Mouse (Mus musculus) intestine, embryonic 14.5 days (tissue): ENCODE measurements at regions not wholly inside any gene's neighbourhood (a gene's known extent, or its start where the extent isn't known, plus 50 kb on each side); places are given as distances from the start of the nearest gene placed in this dataset.

Source experiments
- ATAC-seq: fragments of 200-750 bp; cut with Nextera tagmentation; replicated peaks from 2 replicates; pipeline ENCODE4 v1.8.0; 2017; ENCODE audit warnings: low read depth, moderate number of reproducible peaks, moderate TSS enrichment, moderate library complexity; ENCODE audit not compliant: low FRiP score, low TSS enrichment
- DNase-seq: peaks from one replicate; pipeline ENCODE4 v3.0.0-alpha.2; 2018; ENCODE audit warnings: low spot score
- H3K27ac ChIP-seq: fragments of 300-500 bp; sonication (generic); 2 replicates; pipeline ENCODE4 v1.5.1; 2014; ENCODE audit warnings: low read depth, mild to moderate bottlenecking, control low read depth
- H3K27me3 ChIP-seq: fragments of 300-500 bp; sonication (generic); replicated peaks from 2 replicates; pipeline ENCODE4 v1.6.1; 2014; ENCODE audit warnings: low read length, control low read depth; ENCODE audit not compliant: control insufficient read depth, insufficient read depth
- H3K36me3 ChIP-seq: fragments of 300-500 bp; sonication (generic); 2 replicates; pipeline ENCODE4 v1.6.1; 2014; ENCODE audit warnings: low read length, control low read depth; ENCODE audit not compliant: control insufficient read depth, insufficient read depth
- H3K4me1 ChIP-seq: fragments of 300-500 bp; sonication (generic); replicated peaks from 2 replicates; pipeline ENCODE4 v1.6.1; 2014; ENCODE audit warnings: low read length, control low read depth, mixed read lengths; ENCODE audit not compliant: control insufficient read depth, insufficient read depth
- H3K4me2 ChIP-seq: fragments of 300-500 bp; sonication (generic); 2 replicates; pipeline ENCODE4 v1.6.1; 2014; ENCODE audit warnings: low read length
- H3K4me3 ChIP-seq: fragments of 300-500 bp; sonication (generic); 2 replicates; pipeline ENCODE4 v1.5.1; 2014; ENCODE audit warnings: low read depth, low read length, control low read depth, mixed read lengths
- H3K9ac ChIP-seq: fragments of 300-500 bp; sonication (generic); 2 replicates; pipeline ENCODE4 v1.6.1; 2014; ENCODE audit warnings: mild to moderate bottlenecking, low read length
- H3K9me3 ChIP-seq: fragments of 300-500 bp; sonication (generic); 2 replicates; pipeline ENCODE4 v1.6.1; 2016; ENCODE audit warnings: low read length, control low read depth; ENCODE audit not compliant: control insufficient read depth
- WGBS: fragments of 180-500 bp; shearing (Covaris S2); extraction: QIAGEN DNeasy Blood & Tissue Kit; methylation state at CpG from one replicate; pipeline ENCODE4 v1.1.7; 2014; 5-methylcytosine and 5-hydroxymethylcytosine counted together

GRCm38 (mm10) chr13:113494688-113495087 is 123.7 kb downstream of the Snx18 start:
- Histone ChIP-seq H3K4me1 (peaks cover 4% of the 10 kb centered on the region; the same call in 1 of the 2 replicates), H3K4me2 (no peak overlapping the region), H3K9ac (no peak overlapping the region), H3K9me3 (no peaks in the 10 kb centered on the region), H3K27me3 (no peaks in the 10 kb centered on the region), H3K4me3 (no peak overlapping the region), H3K36me3 (no peaks in the 10 kb centered on the region), H3K27ac (no peak overlapping the region)
- ATAC-seq (no peak), DNase-seq (no peak)
- WGBS: 86% methylated on average over 5 of the region's 5 CpGs

- 70% methylated on average over 6 of the region's 6 CpGs for WGBS
- no peak overlapping the region for H3K27ac ChIP-seq
- DNase-seq (no peak), ATAC-seq (no peak)
- no peak overlapping the region for H3K9ac ChIP-seq
- no peak overlapping the region for H3K4me2 ChIP-seq
- peaks cover 7% of the 10 kb centered on the region; the same call in 1 of the 2 replicates for H3K9me3 ChIP-seq
- no peaks in the 10 kb centered on the region for H3K4me1 ChIP-seq
- no peak overlapping the region for H3K4me3 ChIP-seq
- H3K27me3 ChIP-seq: no peaks in the 10 kb centered on the region
- H3K36me3 ChIP-seq: no peaks in the 10 kb centered on the region
These were observed 128.2 kb downstream of the Snx18 start for GRCm38 (mm10) chr13:113489951-113490822.

GRCm38 (mm10) chr13:113486368-113486955 is 131.9 kb downstream of the Snx18 start:
- H3K27me3 ChIP-seq: no peaks in the 10 kb centered on the region
- H3K36me3 ChIP-seq: no peaks in the 10 kb centered on the region
- ATAC-seq (no peak), DNase-seq (no peak)
- H3K4me1 ChIP-seq: no peaks in the 10 kb centered on the region
- H3K4me3 ChIP-seq: no peak overlapping the region
- WGBS: 71% methylated on average over 6 of the region's 6 CpGs
- H3K4me2 ChIP-seq: no peak overlapping the region
- H3K27ac ChIP-seq: no peak overlapping the region
- H3K9me3 ChIP-seq: peaks cover 7% of the 10 kb centered on the region; the same call in 1 of the 2 replicates
- no peak overlapping the region for H3K9ac ChIP-seq

GRCm38 (mm10) chr13:113485511-113485910 is 132.9 kb downstream of the Snx18 start:
- H3K4me1 ChIP-seq: no peaks in the 10 kb centered on the region
- no peak for DNase-seq
- WGBS: 89% methylated on average over 7 of the region's 7 CpGs
- H3K4me2 ChIP-seq: no peak overlapping the region
- no peak overlapping the region for H3K27ac ChIP-seq
- H3K4me3 ChIP-seq: no peak overlapping the region
- H3K9me3 ChIP-seq: peaks cover 7% of the 10 kb centered on the region; the same call in 1 of the 2 replicates
- no peak overlapping the region for H3K9ac ChIP-seq
- H3K27me3 ChIP-seq: no peaks in the 10 kb centered on the region
- no peaks in the 10 kb centered on the region for H3K36me3 ChIP-seq
- ATAC-seq: no peak

GRCm38 (mm10) chr13:113484159-113484762 is 134.1 kb downstream of the Snx18 start:
- H3K9ac ChIP-seq: no peak overlapping the region
- no peak for ATAC-seq

GRCm38 (mm10) chr13:113482911-113483310 is 135.5 kb downstream of the Snx18 start:
- H3K27me3 ChIP-seq: no peaks in the 10 kb centered on the region
- H3K4me3 ChIP-seq: no peak overlapping the region
- no peak overlapping the region for H3K9ac ChIP-seq
- 84% methylated on average over 1 of the region's 1 CpGs for WGBS
- no peak overlapping the region for H3K4me2 ChIP-seq
- H3K36me3 ChIP-seq: no peaks in the 10 kb centered on the region
- no peaks in the 10 kb centered on the region for H3K9me3 ChIP-seq
- ATAC-seq: no peak
- DNase-seq: no peak
- no peak overlapping the region for H3K27ac ChIP-seq
- no peaks in the 10 kb centered on the region for H3K4me1 ChIP-seq

More at GRCm38 (mm10) chr13:113484159-113484762, 134.1 kb downstream of the Snx18 start:
- H3K27me3 ChIP-seq: no peaks in the 10 kb centered on the region
- H3K27ac ChIP-seq: no peak overlapping the region
- H3K4me1 ChIP-seq: no peaks in the 10 kb centered on the region
- no peak for DNase-seq
- 60% methylated on average over 10 of the region's 10 CpGs for WGBS
- no peak overlapping the region for H3K4me3 ChIP-seq
- no peaks in the 10 kb centered on the region for H3K36me3 ChIP-seq
- no peak overlapping the region for H3K4me2 ChIP-seq
- peaks cover 7% of the 10 kb centered on the region; the same call in 1 of the 2 replicates for H3K9me3 ChIP-seq

GRCm38 (mm10) chr13:113477901-113478510 is 140.4 kb downstream of the Snx18 start:
- DNase-seq (no peak), ATAC-seq (no peak)
- H3K27ac ChIP-seq: no peak overlapping the region
- no peaks in the 10 kb centered on the region for H3K4me1 ChIP-seq
- H3K4me2 ChIP-seq: no peak overlapping the region
- no peaks in the 10 kb centered on the region for H3K9me3 ChIP-seq
- H3K27me3 ChIP-seq: no peaks in the 10 kb centered on the region
- no peaks in the 10 kb centered on the region for H3K36me3 ChIP-seq
- H3K4me3 ChIP-seq: no peak overlapping the region
- no peak overlapping the region for H3K9ac ChIP-seq
- WGBS: 80% methylated on average over 5 of the region's 5 CpGs

GRCm38 (mm10) chr13:113470822-113471557 is 147.4 kb downstream of the Snx18 start:
- Histone ChIP-seq H3K4me2 (no peak overlapping the region), H3K27ac (no peak overlapping the region), H3K4me1 (no peaks in the 10 kb centered on the region), H3K27me3 (no peaks in the 10 kb centered on the region), H3K9ac (no peak overlapping the region), H3K4me3 (no peak overlapping the region), H3K9me3 (no peaks in the 10 kb centered on the region), H3K36me3 (no peaks in the 10 kb centered on the region)
- ATAC-seq: no peak
- 77% methylated on average over 7 of the region's 7 CpGs for WGBS
- no peak for DNase-seq
